Mouse (Mus musculus) cerebellum, adult (tissue): ENCODE data around the gene Spem2.

Source experiments
- ATAC-seq: cut with Nextera tagmentation; 2 replicates; pipeline ENCODE4 v1.9.2; 2017; ENCODE audit warnings: mild to moderate bottlenecking, moderate library complexity, mixed read lengths; ENCODE audit not compliant: insufficient number of reproducible peaks, low FRiP score, low TSS enrichment

Gene Spem2

GRCm38 (mm10) chr11:69801379-69801977 is 16.8 kb downstream of the Spem2 start, which contains the start of gene Fgf11:
Fgf11 (minus strand) TSS chr11:69801857.
- no peak for ATAC-seq

GRCm38 (mm10) chr11:69800392-69801197 is 17.7 kb downstream of the Spem2 start:
- no peak for ATAC-seq

GRCm38 (mm10) chr11:69800138-69800391 is 18.2 kb downstream of the Spem2 start:
- ATAC-seq, result no peak

DNA sequence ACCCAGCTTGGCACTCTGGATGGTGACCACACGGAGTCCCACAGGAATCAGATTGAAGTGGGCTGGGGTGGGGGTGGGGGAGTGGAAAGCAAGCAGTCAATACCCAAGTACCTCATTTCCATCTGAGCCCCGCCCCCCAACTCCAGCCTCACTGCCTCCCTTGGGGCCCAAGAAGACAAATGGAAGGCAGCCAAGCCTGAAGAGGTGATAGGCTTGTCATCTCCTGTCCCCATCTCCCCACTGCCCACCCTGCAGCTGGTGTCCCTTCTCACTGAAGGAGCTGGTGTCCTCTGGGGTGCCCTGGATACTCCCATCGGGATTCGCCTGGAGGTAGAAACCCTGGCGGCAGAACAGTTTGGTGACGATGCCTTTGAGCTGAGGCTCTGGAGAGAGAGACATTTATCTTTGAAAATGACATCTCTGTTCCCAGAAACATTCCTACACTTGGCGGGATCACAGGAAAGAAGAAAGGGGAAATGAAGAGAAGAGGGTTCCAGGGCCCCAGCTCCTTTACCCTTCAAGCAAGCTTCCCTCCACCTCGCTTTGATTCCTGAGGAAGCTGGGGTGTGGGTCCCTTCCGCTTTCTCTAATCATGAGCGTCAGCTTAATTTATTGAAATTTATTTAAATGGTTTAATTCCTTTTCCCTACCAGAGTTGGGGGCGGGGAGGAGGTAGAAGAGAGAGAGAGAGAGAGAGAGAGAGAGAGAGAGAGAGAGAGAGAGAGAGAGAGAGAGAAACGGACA is 18.7 kb downstream of the Spem2 start:
- no peak for ATAC-seq

GRCm38 (mm10) chr11:69797924-69798323 is 20.3 kb downstream of the Spem2 start:
- no peak for ATAC-seq

DNA sequence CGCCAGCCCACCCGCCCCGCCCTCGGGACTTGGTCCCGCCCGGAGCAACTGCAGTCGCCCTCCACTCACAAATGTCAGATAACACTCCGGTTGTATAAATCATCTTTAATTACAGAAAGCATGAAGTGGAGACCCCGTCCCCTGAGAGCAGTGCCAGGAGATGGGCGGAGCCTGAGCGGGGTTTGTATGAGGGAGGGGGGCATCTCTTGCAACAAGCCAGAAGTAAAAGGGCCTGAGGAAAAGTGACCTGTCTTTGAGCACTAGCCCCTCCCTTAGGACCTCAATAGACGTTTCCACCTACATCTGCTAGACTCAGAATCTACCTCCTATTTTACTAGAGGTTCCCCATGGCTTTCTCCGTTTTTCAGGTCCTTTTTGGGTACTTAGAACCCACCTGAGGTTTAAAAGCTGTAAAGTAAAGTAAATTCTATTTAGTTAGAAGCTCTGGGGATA is 22.3 kb downstream of the Spem2 start:
- ATAC-seq, result no peak

DNA sequence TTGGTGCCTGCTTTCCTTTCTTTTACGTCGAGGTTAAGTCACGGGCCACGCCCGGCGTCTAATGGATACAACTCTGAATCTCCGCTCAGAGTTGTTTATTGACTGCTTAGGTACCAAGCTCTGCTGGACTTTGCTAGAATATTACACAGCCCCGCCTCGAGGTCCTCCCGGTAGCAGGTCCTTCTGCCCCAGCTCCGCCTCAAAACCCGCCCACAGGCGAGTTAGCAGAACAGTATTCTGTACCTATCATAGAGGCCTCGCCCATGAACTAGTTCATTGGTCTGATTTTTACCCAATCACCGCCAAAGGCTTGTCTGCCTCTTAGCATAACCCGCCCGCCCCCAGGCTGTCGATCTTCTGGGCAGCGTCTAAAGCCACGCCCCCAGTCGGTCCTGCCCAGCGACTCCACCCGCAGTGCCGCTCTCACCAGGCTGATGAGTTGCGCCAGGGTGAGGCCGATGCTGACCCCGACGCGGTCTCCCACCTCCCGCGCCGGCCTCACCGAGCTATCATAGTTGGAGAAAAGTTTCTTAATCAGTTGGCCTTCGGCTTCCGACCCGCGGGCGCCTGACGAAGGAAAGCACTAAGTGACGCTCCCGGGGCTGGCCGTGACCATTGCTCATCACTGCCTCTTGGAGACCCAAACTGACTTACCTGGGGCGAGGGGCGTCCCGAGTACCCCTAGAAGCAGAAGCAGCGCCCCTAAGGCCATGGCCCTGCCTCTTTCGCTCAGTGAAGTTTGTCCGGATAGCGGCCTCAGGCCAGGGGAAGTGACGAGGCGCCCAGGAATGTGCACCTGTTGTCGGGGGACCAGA is 22.9 kb downstream of the Spem2 start, which contains the start of gene Chrnb1:
TSS of gene Chrnb1 (minus strand) at position 776 of the 815 bp plus-strand sequence.
- peak; percentile 95 for ATAC-seq

GRCm38 (mm10) chr11:69793429-69793828 is 24.8 kb downstream of the Spem2 start:
- no peak for ATAC-seq

DNA sequence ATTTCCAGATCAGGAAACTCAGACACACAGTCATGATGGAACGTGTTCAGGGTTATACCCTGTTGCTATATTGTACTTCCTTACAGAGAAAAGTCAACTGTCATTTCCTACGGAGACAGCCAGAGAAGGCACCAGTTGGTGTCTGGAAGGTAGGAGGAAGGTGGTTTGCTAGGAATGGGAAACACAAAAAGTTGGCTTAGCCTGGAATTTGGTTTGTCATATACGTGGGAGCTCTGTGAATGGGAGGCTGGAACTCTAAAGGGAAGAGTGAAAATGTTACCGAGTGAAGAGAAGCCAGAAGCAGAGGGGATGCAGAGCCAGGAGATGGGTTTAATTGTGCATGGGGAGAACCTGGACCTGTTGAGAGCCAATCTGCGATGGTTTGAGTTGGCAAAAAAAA is 26.8 kb downstream of the Spem2 start:
- no peak for ATAC-seq

DNA sequence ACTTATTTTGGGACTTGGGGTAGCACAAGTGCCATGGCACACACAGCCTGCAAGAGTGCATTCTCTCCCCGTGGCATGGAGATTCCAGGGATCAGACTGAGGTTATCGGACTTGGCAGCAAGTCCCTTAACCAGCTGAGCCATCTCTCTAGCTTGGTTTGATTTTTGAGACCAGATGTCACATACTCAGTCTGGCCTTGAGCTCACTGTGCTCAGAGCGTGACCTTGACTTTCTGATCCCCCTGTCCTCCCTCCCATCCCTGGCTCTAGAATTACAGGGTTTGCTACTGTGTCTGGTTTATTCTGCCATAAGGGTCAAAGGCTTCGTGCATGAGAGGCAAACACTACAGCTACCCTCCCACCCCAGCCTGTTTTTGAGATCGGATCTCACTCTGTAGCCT is 28.8 kb downstream of the Spem2 start:
- ATAC-seq, result no peak

GRCm38 (mm10) chr11:69787306-69787705 is 31.0 kb downstream of the Spem2 start:
- no peak for ATAC-seq

DNA sequence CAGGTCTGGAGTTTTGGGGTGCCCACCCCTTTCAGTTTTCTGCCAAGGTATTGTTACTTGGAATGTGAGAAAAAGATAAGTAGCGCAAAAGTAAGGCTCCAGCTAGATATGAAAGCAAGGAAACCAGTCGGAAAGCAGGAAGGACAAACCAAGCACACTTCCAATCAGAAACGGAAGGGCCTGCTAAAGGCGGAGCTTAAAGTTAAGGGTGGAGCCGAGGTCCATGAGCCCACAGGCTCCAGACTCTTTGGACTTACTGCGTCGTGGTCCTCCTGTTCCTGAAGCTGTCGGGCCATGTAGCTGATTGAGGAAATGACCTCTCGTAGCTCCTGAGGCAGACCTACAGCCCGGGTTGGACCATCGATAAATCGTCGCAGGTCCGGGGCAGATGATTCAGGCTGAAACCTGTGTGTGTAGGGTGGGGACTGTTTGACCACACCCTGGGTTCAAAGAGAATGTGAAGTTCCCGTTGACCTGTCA is 33.4 kb downstream of the Spem2 start:
- ATAC-seq, result no peak

DNA sequence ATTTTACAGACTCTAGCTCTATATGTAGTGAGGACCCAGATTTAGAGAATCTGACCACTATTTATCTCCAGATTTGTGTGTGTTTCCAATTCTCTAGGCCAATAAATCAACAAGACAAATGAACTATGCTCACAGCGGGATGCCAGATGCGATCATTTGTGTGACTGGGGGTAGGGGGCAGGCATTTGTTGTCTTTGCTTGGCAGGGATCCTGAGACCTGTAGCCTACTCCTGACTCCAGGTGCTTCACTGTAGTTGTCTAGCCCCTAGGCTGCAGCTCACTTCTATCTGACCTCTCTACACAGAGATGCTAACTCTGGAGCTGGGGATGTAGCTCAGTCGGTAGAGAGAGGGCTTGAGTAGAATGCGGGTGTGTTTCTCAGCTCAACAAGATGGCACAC is 36.4 kb downstream of the Spem2 start:
- no peak for ATAC-seq

- ATAC-seq, result no peak
Observed at GRCm38 (mm10) chr11:69778985-69779384, 39.3 kb downstream of the Spem2 start.

GRCm38 (mm10) chr11:69778258-69778982 is 39.8 kb downstream of the Spem2 start:
- no peak for ATAC-seq

DNA sequence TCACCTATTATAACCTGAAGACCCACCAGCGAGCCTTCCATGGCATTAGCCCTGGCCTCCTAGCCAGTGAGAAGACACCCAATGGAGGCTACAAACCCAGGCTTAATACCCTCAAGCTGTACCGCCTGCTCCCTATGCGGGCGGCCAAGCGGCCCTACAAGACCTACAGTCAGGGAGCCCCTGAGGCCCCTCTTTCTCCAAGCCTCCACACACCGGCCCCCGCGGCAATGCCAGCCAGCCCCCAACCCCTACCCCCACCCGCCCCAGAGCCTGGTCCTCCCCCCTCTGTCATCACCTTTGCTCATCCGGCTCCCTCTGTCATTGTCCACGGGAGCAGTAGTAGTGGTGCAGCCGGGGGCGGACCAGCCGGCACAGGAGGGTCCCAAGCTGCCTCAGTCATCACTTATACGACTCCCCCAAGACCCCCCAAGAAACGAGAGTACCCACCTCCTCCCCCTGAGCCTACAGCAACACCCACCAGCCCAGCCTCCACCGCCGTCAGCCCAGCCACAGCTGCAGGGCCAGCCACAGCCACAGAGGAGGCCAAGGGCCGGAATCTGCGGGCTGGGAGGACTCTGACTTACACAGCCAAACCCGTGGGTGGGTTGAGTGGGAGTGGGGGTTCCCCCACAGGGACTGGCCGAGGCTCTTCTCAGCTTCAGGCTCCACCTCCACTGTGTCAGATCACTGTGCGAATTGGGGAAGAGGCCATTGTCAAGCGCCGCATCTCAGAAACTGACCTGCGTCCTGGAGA is 40.6 kb downstream of the Spem2 start:
- ATAC-seq, result no peak

GRCm38 (mm10) chr11:69776488-69776887 is 41.8 kb downstream of the Spem2 start:
- ATAC-seq, result no peak

DNA sequence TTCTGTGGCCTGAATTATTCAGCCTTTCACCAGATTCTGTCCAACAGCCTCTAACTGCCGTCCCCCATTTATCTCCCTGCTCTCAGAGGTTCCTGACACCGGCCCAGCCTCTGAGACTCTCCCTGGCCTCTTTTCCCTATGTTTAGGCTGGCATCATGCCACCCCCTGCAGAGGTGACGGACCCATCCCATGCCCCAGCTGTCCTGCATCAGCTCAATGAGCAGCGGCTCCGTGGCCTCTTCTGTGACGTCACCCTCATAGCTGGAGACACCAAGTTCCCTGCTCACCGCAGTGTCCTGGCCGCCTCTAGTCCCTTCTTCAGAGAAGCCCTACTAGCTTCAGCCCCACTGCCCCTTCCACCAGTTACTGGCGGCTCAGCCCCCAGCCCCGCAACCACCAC is 42.5 kb downstream of the Spem2 start:
- ATAC-seq, result no peak

- ATAC-seq, result no peak
Observed at GRCm38 (mm10) chr11:69774961-69775360, 43.3 kb downstream of the Spem2 start.
